Mouse (Mus musculus) spleen, adult 10 weeks (tissue): ENCODE measurements around the gene Gm47996. TPM values are rescaled to one million over a fixed set of nuclear protein-coding genes. Genes with fewer than 3 reads are reported as not detected.

ENCODE experiments used
- polyA plus RNA-seq: library from polyadenylated mRNA; stranded (reverse); fragments of 350-450 nt; fragmentation: Illumina TruSeq; extraction: RNeasy Lipid Tissue Mini Kit (QIAGEN cat#74804); gene quantifications from one replicate; pipeline ENCODE4 v1.2.3, GENCODE M21; 2015; ENCODE audit warnings: low replicate concordance; ENCODE audit not compliant: insufficient read depth

Gene Gm47996
- not detected for polyA plus RNA-seq

GRCm38 (mm10) chr1:151209824-151210355, at the start of gene Gm47996:
TSS of gene Gm47996 (plus strand) at chr1:151210131.

GRCm38 (mm10) chr1:151182266-151182665, 27.7 kb upstream of the Gm47996 start, which contains the start of gene Gm47985:
TSS of gene Gm47985 (plus strand) at chr1:151182537.

GRCm38 (mm10) chr1:151192075-151192474, 17.9 kb upstream of the Gm47996 start, which contains the start of gene Gm8947:
TSS of gene Gm8947 (plus strand) at chr1:151192376.

GRCm38 (mm10) chr1:151198120-151198519, 11.8 kb upstream of the Gm47996 start, which contains the start of gene Gm47995:
TSS of gene Gm47995 (plus strand) at chr1:151198448.

GRCm38 (mm10) chr1:151203818-151204217, 6.1 kb upstream of the Gm47996 start, which contains the start of gene 3110040M04Rik:
TSS of gene 3110040M04Rik (plus strand) at chr1:151204121.

Other genes starting within 250 kb of the Gm47996 start
- 27.7 TPM for gene Hmcn1, start 216.7 kb upstream of the Gm47996 start, polyA plus RNA-seq
- gene Gm47985, start 27.6 kb upstream of the Gm47996 start, polyA plus RNA-seq: not detected
- gene Gm8947, start 17.8 kb upstream of the Gm47996 start, polyA plus RNA-seq: not detected
- gene Gm47995, start 11.7 kb upstream of the Gm47996 start, polyA plus RNA-seq: not detected
- gene 3110040M04Rik, start 6.0 kb upstream of the Gm47996 start, polyA plus RNA-seq: not detected
- 451 TPM for gene Ivns1abp, start 134.3 kb downstream of the Gm47996 start, polyA plus RNA-seq
- gene Swt1, start 218.3 kb downstream of the Gm47996 start, polyA plus RNA-seq: 37.3 TPM
- gene Trmt1l, start 218.4 kb downstream of the Gm47996 start, polyA plus RNA-seq: 56.7 TPM